Mouse (Mus musculus): ENCODE data around the gene Tsacc. TPM values are rescaled to one million over a fixed set of nuclear protein-coding genes. Genes with fewer than 3 reads are reported as not detected.

The Tsacc gene
- polyA plus RNA-seq, 2 experiments = 8.6 to 9.4 TPM

- peaks cover 57% of the 10 kb centered on the region for H3K27me3 ChIP-seq (ENCODE audit: control insufficient read depth, insufficient read depth, low read length)
- DNase-seq (ENCODE audit: low spot score) (no peak), ATAC-seq (ENCODE audit: low FRiP score, low read depth) (no peak)
- no peak for TF ChIP-seq POLR2A (IDR thresholded peaks at IDR 0.05; ENCODE audit: borderline replicate concordance, extremely low read depth, insufficient read depth, insufficient read length)
- no peaks in the 10 kb centered on the region for H3K9me3 ChIP-seq (ENCODE audit: control insufficient read depth, low read length)
- WGBS = 44% methylated on average over 8 of the region's 8 CpGs
- H3K4me2 ChIP-seq (replicated peaks; ENCODE audit: low read depth, low read length, severe bottlenecking) = no peak overlapping the region
- H3K36me3 ChIP-seq (ENCODE audit: control insufficient read depth, insufficient read depth, low read length) = no peaks in the 10 kb centered on the region
- H3K27ac ChIP-seq (replicated peaks; ENCODE audit: low read depth, low read length) = no peak overlapping the region
- H3K4me3 ChIP-seq (replicated peaks; ENCODE audit: low read length) = no peak overlapping the region
- H3K4me1 ChIP-seq (ENCODE audit: control insufficient read depth, insufficient read depth, low read length) = no peaks in the 10 kb centered on the region
- H3K9ac ChIP-seq (ENCODE audit: low read depth, low read length, severe bottlenecking) = no peak overlapping the region
Observed at GRCm38 (mm10) chr3:88238866-88239391, 57.9 kb downstream of the Tsacc start.

- WGBS = 15% methylated on average over 8 of the region's 10 CpGs
Observed at GRCm38 (mm10) chr3:88237556-88238194, 59.1 kb downstream of the Tsacc start.

GRCm38 (mm10) chr3:88237161-88237555, 59.6 kb downstream of the Tsacc start:
- Histone ChIP-seq H3K4me2 (replicated peaks; ENCODE audit: low read depth, low read length, severe bottlenecking) (no peak overlapping the region), H3K9me3 (ENCODE audit: control insufficient read depth, low read length) (no peaks in the 10 kb centered on the region), H3K4me1 (ENCODE audit: control insufficient read depth, insufficient read depth, low read length) (0 out of 2 replicates have a peak, but pooled peaks cover under 1% of the 10 kb centered on the region), H3K36me3 (ENCODE audit: control insufficient read depth, insufficient read depth, low read length) (no peaks in the 10 kb centered on the region), H3K4me3 (replicated peaks; ENCODE audit: low read length) (no peak overlapping the region), H3K27ac (replicated peaks; ENCODE audit: low read depth, low read length) (no peak overlapping the region), H3K27me3 (ENCODE audit: control insufficient read depth, insufficient read depth, low read length) (peaks cover 48% of the 10 kb centered on the region), H3K9ac (ENCODE audit: low read depth, low read length, severe bottlenecking) (no peak overlapping the region)
- DNase-seq (ENCODE audit: low spot score) (no peak), ATAC-seq (ENCODE audit: low FRiP score, low read depth) (no peak)
- WGBS = 16% methylated on average over 6 of the region's 6 CpGs
- no peak for TF ChIP-seq POLR2A (IDR thresholded peaks at IDR 0.05; ENCODE audit: borderline replicate concordance, extremely low read depth, insufficient read depth, insufficient read length)

More at GRCm38 (mm10) chr3:88237556-88238194, 59.1 kb downstream of the Tsacc start:
- DNase-seq (ENCODE audit: low spot score) (no peak), ATAC-seq (ENCODE audit: low FRiP score, low read depth) (no peak)
- no peak for TF ChIP-seq POLR2A (IDR thresholded peaks at IDR 0.05; ENCODE audit: borderline replicate concordance, extremely low read depth, insufficient read depth, insufficient read length)
- H3K4me1 ChIP-seq (ENCODE audit: control insufficient read depth, insufficient read depth, low read length) = no peaks in the 10 kb centered on the region
- no peak overlapping the region for H3K27ac ChIP-seq (replicated peaks; ENCODE audit: low read depth, low read length)
- H3K4me3 ChIP-seq (replicated peaks; ENCODE audit: low read length) = no peak overlapping the region
- no peaks in the 10 kb centered on the region for H3K36me3 ChIP-seq (ENCODE audit: control insufficient read depth, insufficient read depth, low read length)
- no peak overlapping the region for H3K4me2 ChIP-seq (replicated peaks; ENCODE audit: low read depth, low read length, severe bottlenecking)
- no peak overlapping the region for H3K9ac ChIP-seq (ENCODE audit: low read depth, low read length, severe bottlenecking)
- peaks cover 54% of the 10 kb centered on the region for H3K27me3 ChIP-seq (ENCODE audit: control insufficient read depth, insufficient read depth, low read length)
- H3K9me3 ChIP-seq (ENCODE audit: control insufficient read depth, low read length) = no peaks in the 10 kb centered on the region

- WGBS = 49% methylated on average over 2 of the region's 2 CpGs
- DNase-seq (ENCODE audit: low spot score) = no peak
- H3K4me3 ChIP-seq (replicated peaks; ENCODE audit: low read length) = no peak overlapping the region
Observed at GRCm38 (mm10) chr3:88235616-88236015, 61.2 kb downstream of the Tsacc start.

DNA sequence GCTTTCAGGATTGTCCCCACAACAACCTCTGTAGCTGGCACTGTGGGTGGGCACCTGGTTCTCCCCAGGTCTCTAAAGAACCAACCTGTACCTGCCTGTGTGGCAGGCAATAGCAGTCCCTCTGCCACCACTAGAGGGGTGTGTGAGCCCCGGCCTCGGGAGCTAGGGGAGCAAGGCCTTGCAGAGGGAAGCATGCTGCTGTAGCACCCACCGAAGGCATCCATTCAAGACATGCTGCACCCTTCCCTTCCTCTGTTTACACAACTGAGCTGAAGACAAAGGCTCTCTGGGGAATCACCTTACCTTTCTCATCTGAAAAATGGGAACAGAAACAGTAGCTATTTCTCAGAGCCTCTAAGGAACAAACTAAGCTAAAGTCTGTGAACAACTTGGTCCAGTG, 61.6 kb downstream of the Tsacc start:
- Histone ChIP-seq H3K27ac (replicated peaks; ENCODE audit: low read depth, low read length) (no peak overlapping the region), H3K4me3 (replicated peaks; ENCODE audit: low read length) (no peak overlapping the region), H3K27me3 (ENCODE audit: control insufficient read depth, insufficient read depth, low read length) (peaks cover 38% of the 10 kb centered on the region), H3K36me3 (ENCODE audit: control insufficient read depth, insufficient read depth, low read length) (no peaks in the 10 kb centered on the region), H3K9ac (ENCODE audit: low read depth, low read length, severe bottlenecking) (no peak overlapping the region), H3K9me3 (ENCODE audit: control insufficient read depth, low read length) (no peaks in the 10 kb centered on the region), H3K4me1 (ENCODE audit: control insufficient read depth, insufficient read depth, low read length) (0 out of 2 replicates have a peak, but pooled peaks cover 4% of the 10 kb centered on the region), H3K4me2 (replicated peaks; ENCODE audit: low read depth, low read length, severe bottlenecking) (no peak overlapping the region)
- ATAC-seq (ENCODE audit: low FRiP score, low read depth) (no peak), DNase-seq (ENCODE audit: low spot score) (no peak)
- no peak for TF ChIP-seq POLR2A (IDR thresholded peaks at IDR 0.05; ENCODE audit: borderline replicate concordance, extremely low read depth, insufficient read depth, insufficient read length)
- WGBS = 5% methylated on average over 3 of the region's 3 CpGs

More at GRCm38 (mm10) chr3:88235616-88236015, 61.2 kb downstream of the Tsacc start:
- H3K9me3 ChIP-seq (ENCODE audit: control insufficient read depth, low read length) = no peaks in the 10 kb centered on the region
- no peak overlapping the region for H3K9ac ChIP-seq (ENCODE audit: low read depth, low read length, severe bottlenecking)
- H3K4me2 ChIP-seq (replicated peaks; ENCODE audit: low read depth, low read length, severe bottlenecking) = no peak overlapping the region
- no peak for TF ChIP-seq POLR2A (IDR thresholded peaks at IDR 0.05; ENCODE audit: borderline replicate concordance, extremely low read depth, insufficient read depth, insufficient read length)
- no peaks in the 10 kb centered on the region for H3K36me3 ChIP-seq (ENCODE audit: control insufficient read depth, insufficient read depth, low read length)
- H3K27ac ChIP-seq (replicated peaks; ENCODE audit: low read depth, low read length) = no peak overlapping the region
- no peak for ATAC-seq (ENCODE audit: low FRiP score, low read depth)
- H3K4me1 ChIP-seq (ENCODE audit: control insufficient read depth, insufficient read depth, low read length) = 0 out of 2 replicates have a peak, but pooled peaks cover 4% of the 10 kb centered on the region
- peaks cover 38% of the 10 kb centered on the region for H3K27me3 ChIP-seq (ENCODE audit: control insufficient read depth, insufficient read depth, low read length)
